ENCODE assay signal across 19 mouse cellular contexts in the genomic region with DNA sequence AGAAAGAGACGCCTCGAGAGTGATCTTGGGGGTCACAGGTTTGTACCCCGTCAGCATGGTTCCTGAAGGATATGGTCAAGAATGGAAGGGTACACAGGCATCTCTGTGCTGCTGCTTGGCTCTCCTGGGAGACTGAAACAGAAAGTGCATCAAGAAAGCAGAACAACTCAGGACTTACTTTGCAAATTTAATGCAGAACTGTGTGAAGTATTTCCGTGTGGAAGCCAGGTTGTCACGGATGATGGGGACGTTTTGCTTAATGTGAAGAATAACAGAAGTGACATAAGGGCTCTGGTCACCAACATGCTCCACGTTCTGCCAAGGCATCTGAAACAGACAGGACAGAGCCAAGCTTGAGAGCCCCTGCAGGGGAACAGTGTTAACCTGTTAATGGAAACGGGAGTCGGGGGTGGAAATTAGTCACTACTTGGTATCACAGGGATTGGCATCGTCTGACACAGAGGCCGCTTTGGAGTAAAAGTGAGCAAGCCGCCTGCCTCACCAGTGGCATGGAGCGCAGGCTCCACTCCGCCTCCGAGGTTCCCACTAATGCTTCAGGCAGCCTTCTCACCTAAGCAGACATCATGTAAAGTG. TPM values are rescaled to one million over a fixed set of nuclear protein-coding genes. Genes with fewer than 3 reads are reported as not detected.
DNase-seq lines count a peak whose midpoint lies in the region; ATAC-seq and TF ChIP-seq lines count a peak whose summit lies in the region.
"Had no signal": no experiment of that assay in that cellular context is flagged by ENCODE, and none has a peak within 500 bp of the region (broad histone marks: within the 10 kb centered on the region; RNA-seq: fewer than 3 reads in every experiment).

No protein-coding gene starts in this region.

- intact Hi-C loops in gastrocnemius, adult 2 months (cut with DNase I), result loop anchor here (2.0 kb wide), 1 partner anchor 40 kb away; a partner anchor contains a TSS

- 90% methylated on average over 15 of the region's 15 CpGs for WGBS in midbrain, embryonic 16.5 days

- H3K27me3 ChIP-seq in midbrain, embryonic 16.5 days (ENCODE audit: control insufficient read depth, insufficient read depth, low read depth, low read length), result no peaks in the 10 kb centered on the region
- H3K27me3 ChIP-seq: forebrain, embryonic 12.5 days; limb, embryonic 15.5 days; liver, embryonic 15.5 days; midbrain, embryonic 12.5 days; neural tube, embryonic 12.5 days had no signal

- H3K4me3 ChIP-seq in gastrocnemius, adult 2 months, result no peak overlapping the region
- H3K4me3 ChIP-seq in midbrain, embryonic 16.5 days (ENCODE audit: low read depth, low read length), result no peak overlapping the region
- H3K4me3 ChIP-seq: embryonic facial prominence, embryonic 10.5 days; forebrain, embryonic 12.5 days; limb, embryonic 15.5 days; liver, embryonic 15.5 days; midbrain, embryonic 12.5 days; neural tube, embryonic 12.5 days had no signal

- DNase-seq in gastrocnemius, adult 2 months, result no peak
- DNase-seq in gastrocnemius, adult 18-20 months (ENCODE audit: low spot score), result no peak
- DNase-seq in B cell, adult 2 months, result peak; percentile 38 to 41
- DNase-seq in cerebellum, adult 18-20 months, result peak; percentile 47 to 51
- peak; percentile 62 to 72 for DNase-seq in cerebellum, postnatal 25 days
- DNase-seq in ovary, postnatal 14 days (ENCODE audit: low spot score), result no peak
- DNase-seq: gastrocnemius, postnatal 10 days; heart, adult 11 months; heart, postnatal 4 days had no signal

- H3K27ac ChIP-seq in gastrocnemius, adult 2 months, result peak overlapping the region; percentile 50
- H3K27ac ChIP-seq in midbrain, embryonic 16.5 days (ENCODE audit: low read length), result no peak overlapping the region
- H3K27ac ChIP-seq: embryonic facial prominence, embryonic 10.5 days; forebrain, embryonic 12.5 days; limb, embryonic 15.5 days; liver, embryonic 15.5 days; midbrain, embryonic 12.5 days; neural tube, embryonic 12.5 days had no signal

- no peak for TF ChIP-seq CTCF in gastrocnemius, adult 2 months (IDR thresholded peaks at IDR 0.05)

- H3K36me3 ChIP-seq in midbrain, embryonic 16.5 days (ENCODE audit: control insufficient read depth, insufficient read depth, low read length), result no peaks in the 10 kb centered on the region; the same call in none of the 2 replicates
- H3K36me3 ChIP-seq: liver, embryonic 15.5 days had no signal

- no peaks in the 10 kb centered on the region for H3K9me3 ChIP-seq in midbrain, embryonic 16.5 days (replicated peaks; ENCODE audit: control insufficient read depth, low read length, poor library complexity, severe bottlenecking)
- H3K9me3 ChIP-seq: embryonic facial prominence, embryonic 10.5 days; forebrain, embryonic 12.5 days; limb, embryonic 15.5 days; liver, embryonic 15.5 days; midbrain, embryonic 12.5 days; neural tube, embryonic 12.5 days had no signal

- no peaks in the 10 kb centered on the region for H3K4me1 ChIP-seq in midbrain, embryonic 16.5 days (ENCODE audit: control insufficient read depth, insufficient read depth, low read length)
- H3K4me1 ChIP-seq: embryonic facial prominence, embryonic 10.5 days; forebrain, embryonic 12.5 days; limb, embryonic 15.5 days; liver, embryonic 15.5 days; midbrain, embryonic 12.5 days; neural tube, embryonic 12.5 days had no signal

- ATAC-seq in megakaryocyte progenitor cell, adult 5-6 weeks (replicated peaks; ENCODE audit: poor library complexity), result no peak
- no peak for ATAC-seq in midbrain, embryonic 16.5 days
- ATAC-seq: hindbrain, embryonic 16.5 days; intestine, embryonic 16.5 days had no signal

- H3K9ac ChIP-seq in midbrain, embryonic 16.5 days (ENCODE audit: low read depth, low read length), result no peak overlapping the region
- H3K9ac ChIP-seq: forebrain, embryonic 12.5 days; limb, embryonic 15.5 days; liver, embryonic 15.5 days; midbrain, embryonic 12.5 days; neural tube, embryonic 12.5 days had no signal

- no peak overlapping the region for H3K4me2 ChIP-seq in midbrain, embryonic 16.5 days (ENCODE audit: low read length)
- H3K4me2 ChIP-seq: forebrain, embryonic 12.5 days; limb, embryonic 15.5 days; liver, embryonic 15.5 days; midbrain, embryonic 12.5 days; neural tube, embryonic 12.5 days had no signal

RNA-seq across cellular contexts. Expression of a gene that starts 39.1 kb away (rescaled TPM):
- 10 to 100 TPM; 13.2 to 21.8 TPM for total RNA-seq in gastrocnemius, adult 2 months (2021)
- total RNA-seq in gastrocnemius, adult 18-20 months (2021), result 10 to 100 TPM; 10.9 to 16.1 TPM
- 14.7 and 19.3 TPM in 2 replicates for total RNA-seq in megakaryocyte progenitor cell, adult 5-6 weeks (2015)
- total RNA-seq in megakaryocyte progenitor cell, adult 5-6 weeks (2017), result 20.9 and 21.4 TPM in 2 replicates
- 12.7 and 13.5 TPM in 2 replicates for polyA plus RNA-seq in midbrain, embryonic 16.5 days (2015; fragmentation: Nextera tagmentation; extraction: Ambion mirVana)

Comparison
In these comparisons a context has a peak if more than half of its experiments do, and no peak if none do; other contexts are left out.
1. DNase-seq: peak in B cell, adult 2 months (2 of 2), cerebellum, adult 18-20 months (2 of 2) and cerebellum, postnatal 25 days (2 of 2); none in gastrocnemius, adult 2 months (single experiment), gastrocnemius, adult 18-20 months (single experiment) and ovary, postnatal 14 days (single experiment).